Mouse (Mus musculus) ES-Bruce4 (cell line): ENCODE results near the gene Cbfa2t2.

Experiments
- CTCF ChIP-seq: IDR thresholded peaks from one replicate; pipeline ENCODE4 v1.8.1; 2011; ENCODE audit warnings: low read depth, low read length
- POLR2A ChIP-seq: IDR thresholded peaks from one replicate; pipeline ENCODE4 v1.8.1; 2011; ENCODE audit warnings: low read length; ENCODE audit not compliant: insufficient read depth

- no peak for TF ChIP-seq POLR2A
- TF ChIP-seq CTCF, result no peak
Observed at GRCm38 (mm10) chr2:154571266-154571665, 135.0 kb downstream of the Cbfa2t2 start.
